Mouse (Mus musculus): ENCODE measurements around the gene Mettl16.

Mettl16 gene

DNA sequence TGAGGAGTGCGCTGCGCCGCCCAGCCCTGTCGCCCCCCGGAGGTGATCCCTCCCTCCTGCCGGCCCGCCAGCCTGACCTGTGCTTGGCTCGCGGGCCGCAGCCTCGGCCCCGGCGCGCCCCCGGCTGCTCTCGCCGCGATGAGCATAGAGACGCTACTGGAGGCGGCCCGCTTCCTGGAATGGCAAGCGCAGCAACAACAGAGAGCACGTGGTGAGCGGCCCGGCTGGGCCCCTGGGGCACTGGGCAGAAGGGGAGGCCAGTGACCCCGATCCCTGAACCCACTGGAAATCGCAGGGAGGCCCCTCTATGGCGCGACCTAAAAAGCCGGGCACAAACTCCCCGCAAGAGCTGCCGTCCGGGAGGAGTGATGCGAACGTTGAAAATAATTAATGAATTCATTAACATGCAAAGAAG, 60.6 kb downstream of the Mettl16 start:
- DNase-seq (ENCODE audit: low spot score in 2 of 2): peak in 1 of 2 experiments; percentile 62

DNA sequence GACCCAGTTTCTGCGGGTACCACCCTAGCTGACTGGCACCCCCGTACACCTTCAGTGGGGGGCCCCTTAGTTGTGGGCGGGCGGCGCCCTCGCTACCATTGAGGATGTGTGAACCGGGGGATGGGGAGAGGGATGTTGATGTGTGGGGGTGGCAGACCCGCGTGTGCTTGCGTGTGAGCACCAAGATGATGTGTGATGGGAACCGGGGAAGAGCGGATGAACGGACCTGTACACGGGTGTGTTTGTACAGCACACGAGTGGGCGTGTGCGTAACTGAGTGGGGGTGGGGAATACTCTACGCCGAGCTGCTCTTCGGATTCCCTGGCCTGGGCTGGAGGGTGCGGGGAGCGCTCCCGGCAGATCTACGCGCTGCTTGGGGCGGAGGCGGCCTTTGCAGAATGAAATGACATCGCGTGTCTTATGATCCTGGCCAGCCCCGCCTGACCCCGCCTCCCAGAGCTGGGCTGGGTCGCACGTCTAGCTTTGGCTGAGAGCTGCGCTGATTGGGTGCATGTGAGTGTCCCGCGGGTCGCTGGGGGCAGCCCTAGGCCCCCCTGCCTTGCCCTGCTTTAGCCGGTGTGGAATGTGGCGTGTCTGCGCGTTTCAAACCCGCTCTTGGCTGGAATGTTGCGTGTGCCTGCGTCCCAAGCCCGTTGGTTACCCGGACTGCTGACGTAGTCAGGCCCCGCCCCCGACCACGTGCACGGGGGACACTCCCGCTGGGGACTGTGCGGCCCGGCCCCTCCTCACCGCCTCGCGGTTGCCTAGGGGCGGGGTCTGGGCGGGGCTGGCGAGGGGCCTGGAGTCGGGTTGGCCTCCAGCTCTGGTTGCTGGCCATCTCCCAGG, 61.2 kb downstream of the Mettl16 start:
- peak; percentile 100 for DNase-seq (ENCODE audit: low spot score in 2 of 2)

DNA sequence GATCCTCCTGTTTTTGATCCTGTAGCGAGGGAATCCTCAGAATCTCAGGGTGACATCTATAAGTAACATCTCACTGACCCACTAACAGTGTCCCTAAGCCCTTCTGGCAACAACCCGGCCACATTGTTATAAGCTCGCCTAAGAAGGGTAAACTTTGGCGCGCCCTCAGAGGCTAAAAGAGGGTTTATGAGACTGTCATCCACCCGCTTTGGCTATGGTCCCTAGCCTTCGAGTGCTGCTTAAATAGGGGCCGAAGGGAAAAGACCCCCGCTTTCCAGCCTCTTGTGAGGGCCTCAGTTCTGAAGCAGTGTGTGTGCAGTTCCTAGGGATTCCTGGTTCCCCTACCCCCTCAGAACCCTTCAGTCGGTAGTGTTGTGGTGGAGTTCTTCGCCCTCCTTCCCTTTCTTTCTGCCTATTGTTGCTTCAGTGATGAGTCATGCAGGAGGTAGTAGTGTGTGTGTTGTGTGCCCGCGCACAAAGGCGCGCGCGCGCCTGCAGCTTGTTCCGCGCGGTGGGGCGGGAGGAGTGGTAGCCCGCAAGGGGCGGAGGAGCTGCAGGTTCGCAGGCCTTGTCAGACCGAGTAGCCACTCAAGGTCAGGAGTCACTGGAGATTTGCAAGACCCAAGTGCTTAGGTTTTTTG, 62.0 kb downstream of the Mettl16 start:
- DNase-seq (ENCODE audit: low spot score in 2 of 2): peak; percentile 68 to 72

DNA sequence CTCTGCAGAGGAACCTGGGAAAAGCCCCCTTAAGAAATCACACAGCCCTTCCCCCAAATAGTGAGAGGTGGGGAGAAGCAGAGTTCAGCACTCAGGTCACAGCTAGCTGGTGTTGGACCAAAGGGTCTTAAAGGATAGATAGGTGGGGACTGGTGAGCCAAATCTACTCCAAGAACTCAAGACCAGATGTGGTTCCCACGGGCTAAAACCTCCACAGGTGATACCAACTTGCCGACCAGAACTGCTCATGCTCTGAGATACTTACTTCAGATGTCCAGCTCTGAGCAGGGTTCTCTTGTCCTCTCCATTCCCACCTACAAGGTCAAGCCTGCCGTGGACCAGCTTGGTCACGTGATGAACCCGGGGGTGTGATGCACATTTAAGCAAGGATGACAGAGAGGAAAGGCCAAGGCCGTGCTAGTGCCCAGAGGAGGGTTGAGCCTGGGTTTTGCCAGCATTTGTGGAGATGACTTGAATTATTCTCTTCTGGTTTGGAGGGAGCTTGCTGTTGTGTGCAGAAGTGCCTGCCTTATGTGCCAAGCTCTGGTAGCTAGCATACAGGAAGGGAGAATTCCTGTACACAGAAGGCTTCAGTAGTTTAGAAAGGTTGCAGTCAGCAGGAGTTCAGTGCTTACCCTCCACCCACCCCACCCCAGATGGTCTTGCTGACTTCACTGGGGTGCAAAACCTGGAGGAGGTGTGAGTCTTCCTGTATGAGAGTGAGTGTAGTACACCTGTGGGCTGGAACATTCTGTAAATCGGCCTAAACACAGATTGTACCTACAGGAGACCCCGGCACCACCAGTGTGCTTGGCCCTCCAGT, 63.1 kb downstream of the Mettl16 start:
- no peak for DNase-seq (ENCODE audit: low spot score in 2 of 2)

DNA sequence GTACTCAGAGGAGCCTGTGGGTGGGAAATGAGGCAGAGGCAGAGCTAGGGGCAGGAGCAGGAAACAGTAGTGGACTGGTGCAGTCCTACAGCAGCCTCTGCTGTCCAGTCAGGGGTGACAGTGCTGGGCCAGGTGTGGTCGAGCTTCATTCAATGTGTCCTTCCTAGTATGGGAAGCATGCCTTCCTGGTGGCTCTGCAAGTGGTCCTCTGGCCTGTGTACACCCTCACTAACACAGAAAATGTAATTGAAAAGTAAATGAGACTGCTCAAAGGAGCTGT, 63.7 kb downstream of the Mettl16 start:
- DNase-seq (ENCODE audit: low spot score in 2 of 2): no peak

DNA sequence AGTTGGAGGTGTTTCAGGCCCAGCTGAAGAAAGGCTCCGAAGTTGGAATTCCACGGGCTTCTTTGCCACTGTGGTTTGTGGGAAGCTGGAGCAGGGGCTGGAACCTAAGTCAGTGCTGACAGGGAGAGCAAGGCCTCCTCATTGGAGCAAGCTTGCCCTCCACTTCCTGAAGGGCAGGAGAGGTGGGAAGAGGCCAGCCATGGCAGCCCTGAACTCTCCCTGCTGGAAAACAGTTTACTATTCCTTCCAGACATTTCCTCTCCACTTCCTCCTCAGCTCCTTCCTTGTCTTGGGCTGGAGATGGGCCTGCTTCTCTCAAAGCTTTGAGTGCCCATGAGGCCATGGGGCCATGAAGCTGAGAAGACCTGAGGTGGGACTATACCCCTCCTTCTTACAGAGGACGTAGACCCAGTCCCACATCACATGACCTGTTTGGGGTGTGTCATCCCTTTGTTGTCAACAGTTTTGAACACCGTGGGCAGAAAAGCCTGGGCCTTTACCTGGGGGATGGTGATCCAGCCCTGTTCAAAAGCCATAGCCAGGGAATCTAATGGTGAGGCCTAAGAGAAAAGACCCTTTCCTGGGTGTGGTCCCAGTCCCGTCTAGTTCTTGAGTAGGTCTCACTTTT, 64.1 kb downstream of the Mettl16 start:
- no peak for DNase-seq (ENCODE audit: low spot score in 2 of 2)

DNA sequence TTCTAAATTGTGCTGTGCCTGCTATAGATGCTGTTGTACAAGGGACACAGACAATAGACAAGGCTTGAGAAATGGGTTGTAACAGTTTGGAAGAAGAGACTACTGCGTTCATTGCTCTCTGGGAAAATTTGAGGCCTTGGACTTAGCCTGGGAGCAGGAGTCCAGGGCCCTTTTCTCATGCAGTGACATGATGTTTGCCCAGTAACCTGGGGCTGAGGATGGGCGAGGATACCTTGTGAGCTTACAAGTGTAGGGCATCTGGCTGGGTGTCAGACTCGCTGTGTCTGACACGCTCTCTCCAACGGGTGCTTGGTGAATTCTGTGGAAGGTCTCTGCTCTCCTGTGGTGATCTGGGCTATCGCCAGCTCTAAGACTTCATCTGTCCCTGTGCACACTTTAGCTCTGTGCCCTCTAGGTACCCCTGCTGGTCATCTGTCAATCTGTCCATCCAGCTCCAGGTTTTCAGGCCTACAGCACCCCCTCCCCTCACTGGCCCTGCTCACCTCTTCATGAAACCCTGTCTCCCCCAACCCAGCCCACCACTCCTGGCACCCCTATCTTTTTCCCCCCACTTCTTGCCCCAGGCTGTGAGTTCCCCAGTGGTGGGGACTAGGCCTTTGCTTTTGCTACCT, 65.1 kb downstream of the Mettl16 start:
- DNase-seq (ENCODE audit: low spot score in 2 of 2): no peak

DNA sequence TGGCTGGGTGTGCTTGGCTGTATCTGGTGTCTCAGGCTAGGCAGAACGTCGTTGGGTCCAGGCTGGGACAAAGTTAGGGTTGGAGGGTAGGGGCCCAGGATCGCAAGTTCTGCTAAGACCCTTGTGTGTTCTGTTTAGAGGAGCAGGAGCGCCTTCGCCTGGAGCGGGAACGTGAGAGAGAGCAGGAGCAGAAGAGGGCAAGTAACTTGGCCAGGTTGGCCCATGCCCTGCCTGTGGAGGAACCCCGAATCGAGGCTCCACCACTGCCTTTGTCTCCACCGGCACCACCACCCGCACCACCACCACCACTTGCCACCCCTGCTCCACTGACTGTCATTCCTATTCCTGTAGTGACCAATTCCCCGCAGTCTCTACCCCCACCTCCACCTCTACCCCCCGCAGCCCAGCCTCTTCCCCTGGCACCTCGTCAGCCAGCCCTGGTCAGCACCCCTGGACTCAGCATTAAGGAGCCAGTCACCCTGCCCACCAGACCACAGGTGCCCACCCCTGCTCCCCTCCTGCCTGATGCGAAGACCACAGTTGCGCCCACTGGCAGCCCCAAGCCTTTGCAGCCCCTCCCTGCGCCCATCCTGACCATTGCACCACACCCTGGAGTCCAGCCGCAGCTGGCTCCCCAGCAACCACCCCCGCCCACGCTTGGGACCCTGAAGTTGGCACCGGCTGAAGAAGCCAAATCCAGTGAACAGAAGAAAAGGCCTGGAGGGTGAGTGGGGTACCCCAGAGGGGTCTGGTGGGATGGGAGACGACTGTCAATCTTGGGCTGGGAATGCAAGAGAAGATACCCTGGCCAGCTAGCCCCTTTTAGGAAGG, 65.8 kb downstream of the Mettl16 start:
- DNase-seq (ENCODE audit: low spot score in 2 of 2): no peak

DNA sequence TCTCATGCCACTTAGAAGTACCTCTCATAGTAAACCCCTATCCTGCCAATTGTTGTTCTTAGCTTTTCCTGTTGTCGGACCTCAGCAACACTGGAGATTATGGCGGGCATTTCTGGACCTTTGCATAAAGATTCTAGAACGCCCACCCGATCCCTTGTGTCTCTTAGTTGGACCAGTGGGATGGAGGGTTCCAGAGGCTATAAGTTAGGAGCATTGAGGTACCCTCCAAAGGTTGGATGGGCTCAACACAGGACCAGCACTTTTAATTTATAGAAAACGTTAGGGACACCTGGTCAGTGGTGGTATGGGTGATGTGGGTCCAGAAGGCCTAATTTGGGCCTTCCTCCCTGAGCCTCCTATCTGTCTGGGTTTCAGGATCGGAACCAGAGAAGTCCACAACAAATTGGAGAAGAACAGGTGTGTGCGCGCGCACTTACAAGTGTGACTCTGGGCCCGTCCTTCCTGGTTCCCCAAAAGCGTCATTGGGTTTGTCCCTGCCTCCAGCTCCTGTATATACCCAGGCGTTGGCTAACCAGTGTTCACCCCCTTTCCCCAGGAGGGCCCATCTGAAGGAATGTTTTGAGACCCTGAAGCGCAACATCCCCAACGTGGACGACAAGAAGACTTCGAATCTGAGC, 66.5 kb downstream of the Mettl16 start:
- DNase-seq (ENCODE audit: low spot score in 2 of 2): no peak

DNA sequence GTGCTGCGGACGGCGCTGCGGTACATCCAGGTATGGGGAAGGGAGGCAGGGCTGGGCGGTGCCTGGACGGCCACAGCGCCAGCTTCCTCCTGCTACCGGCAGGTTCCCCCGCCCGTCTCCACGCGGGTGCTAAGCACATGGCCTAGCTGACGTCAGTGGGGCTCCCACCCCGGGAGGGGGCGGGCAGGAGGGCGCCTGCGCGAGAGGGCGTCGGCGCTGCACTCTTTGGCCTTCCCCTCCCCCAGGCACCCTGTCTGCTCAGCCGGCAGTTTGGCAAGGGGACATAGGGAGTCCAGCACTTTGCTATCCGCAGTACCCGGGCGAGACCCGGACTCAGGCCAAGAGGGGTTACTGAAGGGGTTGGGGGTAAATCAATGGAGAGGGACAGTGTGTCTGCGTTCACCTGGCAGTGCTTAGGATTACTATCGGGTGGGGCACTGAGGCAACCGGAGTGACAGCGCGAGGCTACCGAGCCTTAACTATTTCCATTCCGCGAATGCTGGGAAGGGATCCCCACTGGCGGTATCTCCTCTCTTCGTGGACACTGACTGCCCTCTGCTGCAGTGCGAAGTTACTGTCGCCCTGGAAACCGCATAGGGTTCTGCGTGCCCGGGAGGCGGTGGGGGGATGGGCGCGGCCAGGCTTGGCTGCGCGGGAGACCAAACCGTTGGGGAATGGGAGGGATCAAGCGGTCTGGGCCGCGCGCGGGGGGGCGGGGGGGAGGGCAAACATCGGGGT, 67.2 kb downstream of the Mettl16 start:
- DNase-seq (ENCODE audit: low spot score in 2 of 2): peak; percentile 96

DNA sequence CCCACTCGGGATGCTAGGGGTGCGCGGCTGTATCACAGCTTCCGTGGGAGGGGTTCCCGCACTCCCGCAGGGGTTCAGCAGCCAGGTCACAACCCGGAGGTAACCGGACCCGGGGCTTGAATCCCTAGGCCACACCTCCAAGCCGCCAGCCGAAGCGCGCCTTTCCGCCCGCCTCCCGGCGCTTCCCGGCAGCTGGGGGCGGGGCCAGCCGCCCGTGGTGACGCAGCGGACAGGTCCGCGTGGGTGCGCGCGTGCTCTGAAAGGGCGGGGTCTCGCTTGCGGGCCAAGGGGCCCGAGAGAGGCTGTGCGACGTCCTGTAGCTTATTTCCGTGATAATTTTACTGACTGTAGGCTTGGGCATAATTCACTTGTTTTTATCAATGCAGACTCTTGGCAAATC, 67.8 kb downstream of the Mettl16 start:
- DNase-seq (ENCODE audit: low spot score in 2 of 2): peak; percentile 95 to 97

DNA sequence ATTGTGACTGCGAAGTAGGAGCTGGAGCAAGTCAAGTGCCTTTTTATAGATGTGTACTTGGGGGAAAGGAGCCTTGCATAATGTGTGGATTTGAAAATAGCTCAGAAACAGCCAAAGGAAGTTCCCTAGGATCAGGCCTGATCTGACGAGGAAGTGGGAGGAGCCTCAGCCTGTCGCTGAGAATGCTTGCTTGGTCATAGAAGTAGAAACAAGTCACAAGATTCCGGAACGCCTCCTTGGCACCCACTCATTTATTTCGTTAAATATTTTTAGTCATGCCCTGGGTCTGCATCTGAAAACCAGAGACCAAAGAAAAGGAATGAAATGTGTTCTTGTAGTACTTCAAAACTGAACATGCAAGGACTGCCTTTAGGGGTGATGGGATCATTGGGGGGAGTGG, 68.3 kb downstream of the Mettl16 start:
- DNase-seq (ENCODE audit: low spot score in 2 of 2): peak; percentile 84 to 87

DNA sequence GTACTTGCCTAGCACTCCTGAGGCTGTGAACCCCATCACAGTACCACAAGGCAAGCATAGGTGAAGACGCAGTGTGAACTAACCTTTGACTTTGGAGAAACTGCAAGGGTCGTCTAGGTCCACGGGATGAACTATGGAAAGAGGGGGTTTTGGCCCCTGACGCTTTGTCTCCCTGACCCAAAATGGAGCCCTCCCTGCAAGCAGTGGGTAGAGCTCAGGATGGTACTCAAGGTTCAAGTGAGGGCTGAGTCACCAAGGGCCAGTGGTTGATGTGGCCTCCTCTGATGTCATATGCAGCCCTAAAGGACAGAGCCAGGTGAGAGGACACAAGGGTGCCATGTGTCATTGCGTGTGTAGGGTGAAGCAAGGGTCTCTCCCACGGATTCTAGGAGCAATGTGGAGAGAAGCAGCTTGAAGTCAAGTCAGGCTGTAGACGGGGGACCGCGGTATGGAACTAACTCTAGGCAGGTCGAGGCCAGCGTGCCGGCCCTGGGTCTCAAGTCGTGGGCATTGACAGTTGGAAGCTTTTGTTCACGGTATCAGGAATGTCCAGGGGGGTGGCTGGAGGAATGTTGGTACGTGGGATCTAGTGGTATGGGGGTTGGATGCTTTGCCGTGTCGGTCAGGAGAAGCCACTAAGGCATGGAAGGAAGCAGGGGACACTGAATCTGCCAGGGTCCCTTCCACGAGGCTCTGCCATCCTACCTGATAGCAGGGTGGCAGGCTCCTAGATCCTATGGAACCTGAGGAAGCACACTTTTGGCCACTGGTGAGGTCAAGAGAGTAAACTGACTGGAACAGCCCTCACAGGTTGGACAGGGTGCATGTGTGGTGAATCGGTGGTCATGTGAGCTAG, 69.5 kb downstream of the Mettl16 start:
- no peak for DNase-seq (ENCODE audit: low spot score in 2 of 2)

DNA sequence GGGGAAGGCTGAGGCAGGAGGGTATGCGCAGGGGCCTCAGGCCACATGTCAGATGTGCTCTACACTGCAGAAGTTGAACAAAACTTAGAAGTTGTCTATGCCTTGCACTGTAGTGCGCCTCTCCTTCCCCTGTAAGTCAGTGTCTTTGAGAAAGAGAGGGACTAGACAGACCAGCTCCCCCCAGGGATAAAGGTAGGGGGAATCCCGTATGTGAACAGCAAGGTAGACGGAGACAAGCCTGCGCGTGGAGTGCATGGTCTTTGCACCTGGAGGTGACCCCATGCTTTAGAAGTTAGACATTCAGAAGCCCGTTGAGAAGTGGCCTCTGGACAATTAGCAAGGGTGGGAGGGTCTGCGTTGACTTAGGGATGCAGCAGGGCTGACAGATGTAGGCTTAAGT, 70.1 kb downstream of the Mettl16 start:
- DNase-seq (ENCODE audit: low spot score in 2 of 2): no peak

DNA sequence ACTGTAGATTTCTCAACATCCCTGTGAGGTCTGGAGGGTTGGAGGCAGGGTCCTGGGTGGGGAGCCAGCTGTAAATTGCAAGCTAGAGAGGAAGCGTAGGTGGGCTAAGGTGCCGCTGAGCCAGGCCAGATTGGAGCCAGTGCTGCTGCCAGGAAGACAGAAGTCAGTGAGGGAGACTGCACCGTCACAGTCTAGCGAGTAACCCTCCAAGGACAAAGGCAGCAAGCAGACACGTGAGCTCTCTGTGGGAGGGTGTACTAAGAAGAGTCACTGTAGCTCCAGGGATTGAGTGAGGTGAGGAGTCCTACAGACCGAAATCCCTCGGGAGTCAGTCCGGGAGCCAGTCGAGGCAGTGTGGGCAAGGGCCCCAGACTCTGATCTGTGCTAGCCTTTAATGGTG, 70.7 kb downstream of the Mettl16 start:
- DNase-seq (ENCODE audit: low spot score in 2 of 2): no peak

DNA sequence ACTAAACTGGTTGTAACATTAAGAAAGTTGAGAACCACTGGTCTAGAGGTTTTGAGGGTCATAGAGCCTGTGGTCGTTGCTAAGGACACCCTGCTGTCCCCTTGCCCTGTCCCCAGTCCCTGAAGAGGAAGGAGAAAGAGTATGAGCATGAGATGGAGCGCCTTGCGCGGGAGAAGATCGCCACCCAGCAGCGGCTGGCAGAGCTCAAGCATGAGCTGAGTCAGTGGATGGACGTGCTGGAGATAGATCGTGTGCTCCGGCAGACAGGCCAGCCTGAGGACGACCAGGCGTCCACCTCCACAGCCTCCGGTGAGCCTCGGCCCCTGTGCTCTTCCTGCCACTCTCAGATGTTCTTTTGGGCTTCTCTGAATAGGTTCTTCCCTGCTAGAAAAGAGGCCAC, 71.4 kb downstream of the Mettl16 start:
- no peak for DNase-seq (ENCODE audit: low spot score in 2 of 2)

DNA sequence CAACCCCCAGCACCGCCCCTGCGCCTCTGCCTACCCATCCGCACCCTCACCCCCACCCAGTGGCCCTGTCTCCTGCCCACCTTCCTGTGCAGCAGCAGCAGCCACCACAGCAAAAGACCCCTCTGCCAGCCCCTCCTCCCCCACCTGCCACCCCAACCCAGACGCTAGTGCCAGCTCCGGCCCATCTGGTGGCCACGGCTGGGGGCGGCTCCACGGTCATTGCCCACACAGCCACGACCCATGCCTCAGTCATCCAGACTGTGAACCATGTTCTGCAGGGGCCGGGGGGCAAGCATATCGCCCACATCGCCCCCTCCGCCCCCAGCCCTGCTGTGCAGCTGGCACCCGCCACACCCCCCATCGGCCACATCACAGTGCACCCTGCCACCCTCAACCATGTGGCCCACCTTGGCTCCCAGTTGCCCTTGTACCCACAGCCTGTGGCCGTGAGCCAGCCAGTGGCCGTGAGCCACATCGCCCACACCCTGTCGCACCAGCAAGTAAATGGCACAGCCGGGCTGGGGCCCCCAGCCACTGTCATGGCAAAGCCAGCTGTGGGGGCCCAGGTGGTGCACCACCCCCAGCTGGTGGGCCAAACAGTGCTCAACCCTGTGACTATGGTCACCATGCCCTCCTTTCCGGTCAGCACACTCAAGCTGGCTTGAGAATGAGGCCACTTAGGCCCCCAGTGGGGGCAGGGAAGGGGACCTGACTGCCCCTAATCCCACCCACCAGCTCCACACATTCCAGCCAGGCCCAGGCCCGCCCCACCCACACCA, 72.2 kb downstream of the Mettl16 start:
- no peak for DNase-seq (ENCODE audit: low spot score in 2 of 2)

DNA sequence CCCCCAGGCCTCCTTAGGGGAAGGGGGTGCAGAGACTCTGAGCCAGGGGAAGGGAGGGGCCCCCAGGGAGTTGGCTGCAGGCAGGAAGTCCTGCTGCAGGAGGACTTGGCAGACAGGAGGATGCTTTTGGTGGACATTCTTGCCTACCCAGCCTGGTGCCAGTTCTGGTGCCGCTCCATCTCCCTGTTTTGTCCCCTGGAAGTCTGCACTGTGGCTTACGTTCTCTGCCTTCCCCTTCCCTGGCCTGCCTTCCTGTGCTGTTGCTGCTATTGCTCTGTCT, 72.7 kb downstream of the Mettl16 start:
- peak in 1 of 2 experiments; percentile 65 for DNase-seq (ENCODE audit: low spot score in 2 of 2)
